Mouse (Mus musculus): ENCODE results near the gene Kif22. TPM values are rescaled to one million over a fixed set of nuclear protein-coding genes. Genes with fewer than 3 reads are reported as not detected.

Kif22 gene
- 23.8 and 26.3 TPM in 2 replicates for polyA plus RNA-seq (2012; ENCODE audit: low replicate concordance)

GRCm38 (mm10) chr7:127041851-127042672 is at the start of gene Kif22:
TSS of gene Kif22 (minus strand) at chr7:127042471.

GRCm38 (mm10) chr7:127091114-127091896 is 49.0 kb upstream of the Kif22 start, which contains the start of gene AI467606:
TSS of gene AI467606 (plus strand) at chr7:127091359.

GRCm38 (mm10) chr7:127087278-127088010 is 45.2 kb upstream of the Kif22 start, which contains the start of gene Zg16:
TSS of gene Zg16 (minus strand) at chr7:127087328.

GRCm38 (mm10) chr7:127026984-127027726 is 15.1 kb downstream of the Kif22 start, which contains the start of gene Maz:
TSS of gene Maz (minus strand) at chr7:127027037.

GRCm38 (mm10) chr7:127020901-127021562 is 21.2 kb downstream of the Kif22 start, which contains the start of the genes Gm42742 and Prrt2:
TSS of gene Gm42742 (minus strand) at chr7:127021097.
TSS of gene Prrt2 (minus strand) at chr7:127021211.

DNA sequence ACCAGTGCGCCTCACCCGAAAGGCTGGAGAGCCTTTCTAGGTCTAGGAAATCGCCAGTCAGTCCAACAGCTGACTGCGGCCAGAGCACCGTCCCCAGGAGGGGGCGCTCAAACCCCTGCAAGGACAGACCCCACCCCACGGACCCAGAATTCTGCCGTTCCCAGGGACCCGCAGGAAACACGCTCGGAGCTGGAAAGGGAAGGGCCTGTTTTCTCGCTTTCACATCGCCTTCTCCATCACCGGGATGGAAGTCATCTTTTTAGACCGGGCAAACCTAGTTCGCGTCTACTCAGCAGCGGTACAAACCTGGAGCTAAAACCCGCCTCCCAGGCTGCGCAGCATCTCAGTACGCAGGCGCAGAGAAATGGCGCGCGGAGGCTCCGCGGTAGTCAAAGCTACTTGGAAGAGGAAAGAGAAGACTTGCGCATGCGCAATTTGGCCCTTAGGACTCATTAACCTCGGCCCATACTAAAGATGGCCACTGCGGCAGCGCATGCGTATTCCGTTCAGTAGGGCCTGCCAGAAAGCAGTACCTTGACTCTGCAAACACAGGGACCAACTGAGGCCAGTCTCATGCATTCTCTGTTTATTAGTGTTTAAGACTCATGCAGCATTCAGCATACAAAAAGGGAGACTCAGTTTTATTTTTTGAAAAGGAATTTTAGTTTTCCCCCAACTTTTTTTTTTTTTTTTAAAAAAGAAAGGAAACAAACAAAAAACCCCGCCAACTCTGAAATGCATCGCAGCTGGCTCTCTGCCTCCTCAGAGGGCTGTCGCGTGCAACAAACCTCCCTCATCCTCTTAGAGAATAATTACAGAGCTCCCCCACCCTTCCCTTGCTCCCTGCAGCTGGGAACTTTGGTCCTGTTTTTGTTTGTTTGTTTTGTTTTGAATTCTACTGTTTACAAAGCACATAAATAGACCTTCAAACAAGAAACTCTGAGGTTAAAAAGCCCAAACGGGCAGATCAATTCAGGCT is 25.0 kb downstream of the Kif22 start, which contains the start of gene Pagr1a:
Pagr1a (minus strand) TSS at position 382 of the 979 bp plus-strand sequence.

GRCm38 (mm10) chr7:127016481-127016485 is 26.0 kb downstream of the Kif22 start, which contains the start of gene Pagr1b:
TSS of gene Pagr1b (minus strand) at chr7:127016484.

DNA sequence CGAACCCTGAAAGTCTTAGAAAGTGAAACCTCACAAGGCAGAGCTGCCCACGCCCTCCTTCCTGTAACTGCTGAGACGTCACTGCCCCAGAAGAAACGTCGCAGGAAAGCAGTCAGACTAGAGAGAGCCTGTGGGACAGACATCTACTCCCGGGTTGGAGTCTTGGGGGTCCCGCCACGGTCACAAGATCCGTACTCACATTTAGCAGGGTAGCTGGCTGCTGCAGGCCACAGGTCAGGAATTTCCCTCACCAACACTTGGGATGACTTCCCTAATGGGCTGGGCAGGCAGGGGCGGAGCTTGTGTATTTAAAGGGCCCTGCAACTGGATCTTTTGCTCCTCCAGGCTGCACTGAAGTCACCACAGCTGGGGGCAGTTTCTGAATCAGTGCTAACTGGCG is 28.0 kb downstream of the Kif22 start, which contains the start of gene Mvp:
Mvp (minus strand) TSS at position 302 of the 400 bp plus-strand sequence.

Other genes with a start within 250 kb of the Kif22 start
- gene Ppp4c, start 250.0 kb downstream of the Kif22 start, polyA plus RNA-seq (2012; ENCODE audit: low replicate concordance) = 129 and 143 TPM in 2 replicates
- 1.5 and 3.9 TPM in 2 replicates for gene Fam57b, start 244.8 kb downstream of the Kif22 start, polyA plus RNA-seq (2012; ENCODE audit: low replicate concordance)
- not detected in 2 replicates for gene 4930451I11Rik, start 210.8 kb downstream of the Kif22 start, polyA plus RNA-seq (2012; ENCODE audit: low replicate concordance)
- gene Doc2a, start 195.1 kb downstream of the Kif22 start, polyA plus RNA-seq (2012; ENCODE audit: low replicate concordance) = not detected in 2 replicates
- 80.7 and 110 TPM in 2 replicates for gene Hirip3, start 180.5 kb downstream of the Kif22 start, polyA plus RNA-seq (2012; ENCODE audit: low replicate concordance)
- 1,584 and 1,973 TPM in 2 replicates for gene Ino80e, start 180.1 kb downstream of the Kif22 start, polyA plus RNA-seq (2012; ENCODE audit: low replicate concordance)
- 249 and 381 TPM in 2 replicates for gene Taok2, start 157.8 kb downstream of the Kif22 start, polyA plus RNA-seq (2012; ENCODE audit: low replicate concordance)
- 61.9 and 90.6 TPM in 2 replicates for gene Tmem219, start 119.6 kb downstream of the Kif22 start, polyA plus RNA-seq (2012; ENCODE audit: low replicate concordance)
- 31.6 and 58.9 TPM in 2 replicates for gene Kctd13, start 113.6 kb downstream of the Kif22 start, polyA plus RNA-seq (2012; ENCODE audit: low replicate concordance)
- gene Asphd1, start 92.9 kb downstream of the Kif22 start, polyA plus RNA-seq (2012; ENCODE audit: low replicate concordance) = not detected in 2 replicates
- gene Sez6l2, start 91.9 kb downstream of the Kif22 start, polyA plus RNA-seq (2012; ENCODE audit: low replicate concordance) = 1.1 and 3.1 TPM in 2 replicates
- 99.0 and 127 TPM in 2 replicates for gene Cdipt, start 66.6 kb downstream of the Kif22 start, polyA plus RNA-seq (2012; ENCODE audit: low replicate concordance)
- 0.24 TPM in 1 of 2 replicates, not detected in the other for gene Cdiptos, start 66.4 kb downstream of the Kif22 start, polyA plus RNA-seq (2012; ENCODE audit: low replicate concordance)
- 12.2 and 16.3 TPM in 2 replicates for gene Mvp, start 27.9 kb downstream of the Kif22 start, polyA plus RNA-seq (2012; ENCODE audit: low replicate concordance)
- not detected in 2 replicates for gene Pagr1b, start 26.0 kb downstream of the Kif22 start, polyA plus RNA-seq (2012; ENCODE audit: low replicate concordance)
- gene Pagr1a, start 25.1 kb downstream of the Kif22 start, polyA plus RNA-seq (2012; ENCODE audit: low replicate concordance) = 0.99 and 28.8 TPM in 2 replicates
- 89.5 and 197 TPM in 2 replicates for gene Gm42742, start 21.4 kb downstream of the Kif22 start, polyA plus RNA-seq (2012; ENCODE audit: low replicate concordance)
- 0.20 and 7.0 TPM in 2 replicates for gene Prrt2, start 21.3 kb downstream of the Kif22 start, polyA plus RNA-seq (2012; ENCODE audit: low replicate concordance)
- gene Maz, start 15.4 kb downstream of the Kif22 start, polyA plus RNA-seq (2012; ENCODE audit: low replicate concordance) = 992 and 1,684 TPM in 2 replicates
- not detected in 2 replicates for gene Zg16, start 44.9 kb upstream of the Kif22 start, polyA plus RNA-seq (2012; ENCODE audit: low replicate concordance)
- gene AI467606, start 48.9 kb upstream of the Kif22 start, polyA plus RNA-seq (2012; ENCODE audit: low replicate concordance) = 99.5 and 130 TPM in 2 replicates
- 1.9 and 3.6 TPM in 2 replicates for gene Qprt, start 79.8 kb upstream of the Kif22 start, polyA plus RNA-seq (2012; ENCODE audit: low replicate concordance)
- 73.3 and 200 TPM in 2 replicates for gene Spn, start 95.4 kb upstream of the Kif22 start, polyA plus RNA-seq (2012; ENCODE audit: low replicate concordance)
- 55.9 and 67.9 TPM in 2 replicates for gene Cd2bp2, start 153.6 kb upstream of the Kif22 start, polyA plus RNA-seq (2012; ENCODE audit: low replicate concordance)
- 87.2 and 117 TPM in 2 replicates for gene Tbc1d10b, start 166.0 kb upstream of the Kif22 start, polyA plus RNA-seq (2012; ENCODE audit: low replicate concordance)
- 2.1 TPM in 1 of 2 replicates, not detected in the other for gene Mylpf, start 166.4 kb upstream of the Kif22 start, polyA plus RNA-seq (2012; ENCODE audit: low replicate concordance)
- gene Zfp553, start 190.6 kb upstream of the Kif22 start, polyA plus RNA-seq (2012; ENCODE audit: low replicate concordance) = 17.3 and 29.4 TPM in 2 replicates
- 439 and 604 TPM in 2 replicates for gene Sept1, start 190.7 kb upstream of the Kif22 start, polyA plus RNA-seq (2012; ENCODE audit: low replicate concordance)
- 141 and 154 TPM in 2 replicates for gene Zfp771, start 201.8 kb upstream of the Kif22 start, polyA plus RNA-seq (2012; ENCODE audit: low replicate concordance)
- gene Dctpp1, start 218.2 kb upstream of the Kif22 start, polyA plus RNA-seq (2012; ENCODE audit: low replicate concordance) = 23.3 and 79.5 TPM in 2 replicates
- gene Sephs2, start 231.6 kb upstream of the Kif22 start, polyA plus RNA-seq (2012; ENCODE audit: low replicate concordance) = 61.1 and 61.8 TPM in 2 replicates